Mouse (Mus musculus) megakaryocyte-erythroid progenitor cell, adult 5-6 weeks (primary cell): ENCODE measurements around the gene Car10. TPM values are rescaled to one million over a fixed set of nuclear protein-coding genes. Genes with fewer than 3 reads are reported as not detected.
A peak's percentile ranks its signal among the peaks of the same experiment; 100 is the strongest.

Source experiments
- ATAC-seq: replicated peaks from 2 replicates; pipeline ENCODE4 v1.8.0; 2016; ENCODE audit warnings: mild to moderate bottlenecking, inconsistent platforms; ENCODE audit not compliant: severe bottlenecking, poor library complexity, low FRiP score, low TSS enrichment
- total RNA-seq, 2 experiments: library from RNA; stranded (forward) in 1 of 2; stranded (reverse) in 1 of 2; fragments of 200-1000, 215-1000 nt in 1 of 2; fragments of >200 nt in 1 of 2; fragmentation: Nextera tagmentation in 1 of 2; gene quantifications; 2 replicates each; pipeline ENCODE4 v1.2.3; 2014 to 2017

Car10 gene
- total RNA-seq, 2 experiments from 2014 or later: not detected

- ATAC-seq: peak; percentile 61; the same call in 1 of the 2 replicates
Measured at GRCm38 (mm10) chr11:93471573-93472179, 373.8 kb downstream of the Car10 start.

GRCm38 (mm10) chr11:93484661-93485060 lies 386.8 kb downstream of the Car10 start:
- ATAC-seq: no peak

- no peak for ATAC-seq
Measured at GRCm38 (mm10) chr11:93487021-93487420, 389.2 kb downstream of the Car10 start.

- ATAC-seq: no peak
Measured at GRCm38 (mm10) chr11:93487913-93488604, 390.2 kb downstream of the Car10 start.

GRCm38 (mm10) chr11:93490211-93490820 lies 392.5 kb downstream of the Car10 start:
- no peak for ATAC-seq

GRCm38 (mm10) chr11:93497896-93498295 lies 400.1 kb downstream of the Car10 start:
- no peak for ATAC-seq

- no peak for ATAC-seq
Measured at GRCm38 (mm10) chr11:93500442-93500841, 402.6 kb downstream of the Car10 start.

GRCm38 (mm10) chr11:93501671-93502070 lies 403.8 kb downstream of the Car10 start:
- ATAC-seq: no peak

GRCm38 (mm10) chr11:93502864-93503263 lies 405.0 kb downstream of the Car10 start:
- no peak for ATAC-seq

GRCm38 (mm10) chr11:93503469-93503868 lies 405.6 kb downstream of the Car10 start:
- peak; percentile 71; the same call in 1 of the 2 replicates for ATAC-seq

- ATAC-seq: no peak
Measured at GRCm38 (mm10) chr11:93509527-93510235, 411.9 kb downstream of the Car10 start.

GRCm38 (mm10) chr11:93512843-93513242 lies 415.0 kb downstream of the Car10 start:
- ATAC-seq: no peak

GRCm38 (mm10) chr11:93514396-93514795 lies 416.6 kb downstream of the Car10 start:
- ATAC-seq: no peak

GRCm38 (mm10) chr11:93515566-93515965 lies 417.7 kb downstream of the Car10 start:
- no peak for ATAC-seq

- no peak for ATAC-seq
Measured at GRCm38 (mm10) chr11:93516216-93516615, 418.4 kb downstream of the Car10 start.

GRCm38 (mm10) chr11:93516946-93517345 lies 419.1 kb downstream of the Car10 start:
- ATAC-seq: no peak

GRCm38 (mm10) chr11:93522501-93522900 lies 424.7 kb downstream of the Car10 start:
- ATAC-seq: no peak

- no peak for ATAC-seq
Measured at GRCm38 (mm10) chr11:93525921-93526320, 428.1 kb downstream of the Car10 start.

GRCm38 (mm10) chr11:93531029-93531680 lies 433.3 kb downstream of the Car10 start:
- ATAC-seq: 0 out of 2 replicates have a peak, but pooled peaks have one; percentile 30

GRCm38 (mm10) chr11:93536244-93536643 lies 438.4 kb downstream of the Car10 start:
- ATAC-seq: no peak
